Mouse (Mus musculus): ENCODE data around the gene Tmem213. TPM values are rescaled to one million over a fixed set of nuclear protein-coding genes. Genes with fewer than 3 reads are reported as not detected.

Gene Tmem213
- polyA plus RNA-seq, 1 experiment from 2014 or later: 58.9 TPM

- no peaks in the 10 kb centered on the region for H3K36me3 ChIP-seq
- H3K4me1 ChIP-seq: peaks cover 1% of the 10 kb centered on the region; the same call in 1 of the 2 replicates
- no peak overlapping the region for H3K4me2 ChIP-seq
- no peaks in the 10 kb centered on the region for H3K9me3 ChIP-seq
- 69% methylated on average over 9 of the region's 9 CpGs for WGBS
- no peak overlapping the region for H3K9ac ChIP-seq
- no peak for ATAC-seq (ENCODE audit: borderline replicate concordance, extremely low read depth, low FRiP score, low TSS enrichment)
- H3K4me3 ChIP-seq: no peak overlapping the region
- no peak overlapping the region for H3K27ac ChIP-seq
- no peaks in the 10 kb centered on the region for H3K27me3 ChIP-seq
These were observed 21.6 kb upstream of the Tmem213 start for GRCm38 (mm10) chr6:38087242-38088026.

- whole genome bisulfite sequencing: 90% methylated on average over 8 of the region's 8 CpGs
- H3K27me3 ChIP-seq: no peaks in the 10 kb centered on the region
- H3K4me2 ChIP-seq: no peak overlapping the region
- H3K4me3 ChIP-seq: no peak overlapping the region
- no peaks in the 10 kb centered on the region for H3K4me1 ChIP-seq
- H3K9ac ChIP-seq: no peak overlapping the region
- H3K36me3 ChIP-seq: no peaks in the 10 kb centered on the region
- no peak for ATAC-seq (ENCODE audit: borderline replicate concordance, extremely low read depth, low FRiP score, low TSS enrichment)
- H3K27ac ChIP-seq: no peak overlapping the region
- H3K9me3 ChIP-seq: no peaks in the 10 kb centered on the region
These were observed 16.5 kb upstream of the Tmem213 start for GRCm38 (mm10) chr6:38092539-38092938.

GRCm38 (mm10) chr6:38094701-38095100 lies 14.4 kb upstream of the Tmem213 start:
- Histone ChIP-seq H3K27me3 (no peaks in the 10 kb centered on the region), H3K4me1 (no peaks in the 10 kb centered on the region), H3K4me3 (no peak overlapping the region), H3K27ac (no peak overlapping the region), H3K9ac (no peak overlapping the region), H3K36me3 (no peaks in the 10 kb centered on the region), H3K9me3 (no peaks in the 10 kb centered on the region), H3K4me2 (no peak overlapping the region)
- no peak for ATAC-seq (ENCODE audit: borderline replicate concordance, extremely low read depth, low FRiP score, low TSS enrichment)
- WGBS: 81% methylated on average over 10 of the region's 10 CpGs

GRCm38 (mm10) chr6:38096961-38097370 lies 12.1 kb upstream of the Tmem213 start:
- no peaks in the 10 kb centered on the region for H3K9me3 ChIP-seq
- WGBS: 35% methylated on average over 5 of the region's 5 CpGs
- H3K9ac ChIP-seq: no peak overlapping the region
- H3K27ac ChIP-seq: peak overlapping the region; percentile 78
- no peaks in the 10 kb centered on the region for H3K36me3 ChIP-seq
- H3K4me3 ChIP-seq: no peak overlapping the region
- peak; percentile 87 for ATAC-seq (ENCODE audit: borderline replicate concordance, extremely low read depth, low FRiP score, low TSS enrichment)
- 0 out of 2 replicates have a peak, but pooled peaks cover 3% of the 10 kb centered on the region for H3K4me1 ChIP-seq
- H3K27me3 ChIP-seq: no peaks in the 10 kb centered on the region
- H3K4me2 ChIP-seq: no peak overlapping the region

GRCm38 (mm10) chr6:38102216-38102795 lies 6.7 kb upstream of the Tmem213 start:
- no peak for ATAC-seq (ENCODE audit: borderline replicate concordance, extremely low read depth, low FRiP score, low TSS enrichment)
- Histone ChIP-seq H3K9me3 (no peaks in the 10 kb centered on the region), H3K36me3 (no peaks in the 10 kb centered on the region), H3K27me3 (no peaks in the 10 kb centered on the region), H3K9ac (no peak overlapping the region), H3K27ac (no peak overlapping the region), H3K4me1 (peaks cover 23% of the 10 kb centered on the region), H3K4me2 (no peak overlapping the region), H3K4me3 (no peak overlapping the region)
- WGBS: 65% methylated on average over 7 of the region's 7 CpGs

- 44% methylated on average over 6 of the region's 6 CpGs for WGBS
- Histone ChIP-seq H3K4me3 (no peak overlapping the region), H3K27me3 (no peaks in the 10 kb centered on the region), H3K9me3 (no peaks in the 10 kb centered on the region), H3K4me1 (peaks cover 23% of the 10 kb centered on the region), H3K36me3 (no peaks in the 10 kb centered on the region), H3K27ac (no peak overlapping the region), H3K9ac (no peak overlapping the region), H3K4me2 (no peak overlapping the region)
- ATAC-seq (ENCODE audit: borderline replicate concordance, extremely low read depth, low FRiP score, low TSS enrichment): no peak
These were observed 5.3 kb upstream of the Tmem213 start for GRCm38 (mm10) chr6:38103775-38104174.

- Histone ChIP-seq H3K27me3 (no peaks in the 10 kb centered on the region), H3K9me3 (no peaks in the 10 kb centered on the region), H3K4me3 (no peak overlapping the region), H3K4me1 (peaks cover 31% of the 10 kb centered on the region), H3K4me2 (no peak overlapping the region), H3K9ac (no peak overlapping the region), H3K36me3 (no peaks in the 10 kb centered on the region), H3K27ac (no peak overlapping the region)
- ATAC-seq (ENCODE audit: borderline replicate concordance, extremely low read depth, low FRiP score, low TSS enrichment): no peak
- WGBS: 75% methylated on average over 9 of the region's 9 CpGs
These were observed 3.1 kb upstream of the Tmem213 start for GRCm38 (mm10) chr6:38105924-38106323.

GRCm38 (mm10) chr6:38108449-38108848 lies 606 bp upstream of the Tmem213 start:
- Histone ChIP-seq H3K4me3 (no peak overlapping the region), H3K9ac (no peak overlapping the region), H3K9me3 (no peaks in the 10 kb centered on the region), H3K4me1 (peaks cover 27% of the 10 kb centered on the region), H3K27ac (peak overlapping the region; percentile 95), H3K27me3 (no peaks in the 10 kb centered on the region), H3K36me3 (no peaks in the 10 kb centered on the region), H3K4me2 (peak overlapping the region; percentile 47)
- ATAC-seq (ENCODE audit: borderline replicate concordance, extremely low read depth, low FRiP score, low TSS enrichment): peak; percentile 34; the same call in 1 of the 2 replicates
- 60% methylated on average over 5 of the region's 5 CpGs for WGBS

GRCm38 (mm10) chr6:38109871-38110270 lies 816 bp downstream of the Tmem213 start:
- ATAC-seq (ENCODE audit: borderline replicate concordance, extremely low read depth, low FRiP score, low TSS enrichment): no peak

GRCm38 (mm10) chr6:38110859-38111258 lies 1.8 kb downstream of the Tmem213 start:
- Histone ChIP-seq H3K4me2 (peak overlapping the region; percentile 47), H3K9me3 (no peaks in the 10 kb centered on the region), H3K4me3 (no peak overlapping the region), H3K36me3 (no peaks in the 10 kb centered on the region), H3K27ac (peak overlapping the region; percentile 26; the same call in 1 of the 2 replicates), H3K9ac (no peak overlapping the region), H3K4me1 (peaks cover 23% of the 10 kb centered on the region), H3K27me3 (no peaks in the 10 kb centered on the region)
- ATAC-seq (ENCODE audit: borderline replicate concordance, extremely low read depth, low FRiP score, low TSS enrichment): no peak
- 53% methylated on average over 9 of the region's 9 CpGs for WGBS

More at GRCm38 (mm10) chr6:38109871-38110270, 816 bp downstream of the Tmem213 start:
- Histone ChIP-seq H3K4me3 (peak overlapping the region; percentile 37), H3K4me2 (peak overlapping the region; percentile 47), H3K27me3 (no peaks in the 10 kb centered on the region), H3K27ac (peak overlapping the region; percentile 95), H3K9me3 (no peaks in the 10 kb centered on the region), H3K36me3 (no peaks in the 10 kb centered on the region), H3K4me1 (peaks cover 22% of the 10 kb centered on the region), H3K9ac (peak overlapping the region; percentile 17)
- WGBS: 14% methylated on average over 9 of the region's 9 CpGs

GRCm38 (mm10) chr6:38116107-38116770 lies 7.2 kb downstream of the Tmem213 start:
- Histone ChIP-seq H3K4me2 (no peak overlapping the region), H3K36me3 (no peaks in the 10 kb centered on the region), H3K4me3 (no peak overlapping the region), H3K9ac (no peak overlapping the region), H3K27me3 (no peaks in the 10 kb centered on the region), H3K27ac (no peak overlapping the region), H3K9me3 (no peaks in the 10 kb centered on the region), H3K4me1 (peaks cover 17% of the 10 kb centered on the region)
- no peak for ATAC-seq (ENCODE audit: borderline replicate concordance, extremely low read depth, low FRiP score, low TSS enrichment)
- 33% methylated on average over 4 of the region's 4 CpGs for WGBS

- no peak overlapping the region for H3K4me3 ChIP-seq
- H3K4me2 ChIP-seq: no peak overlapping the region
- H3K27me3 ChIP-seq: no peaks in the 10 kb centered on the region
- ATAC-seq (ENCODE audit: borderline replicate concordance, extremely low read depth, low FRiP score, low TSS enrichment): no peak
- H3K4me1 ChIP-seq: peaks cover 19% of the 10 kb centered on the region
- no peaks in the 10 kb centered on the region for H3K9me3 ChIP-seq
- H3K36me3 ChIP-seq: no peaks in the 10 kb centered on the region
- H3K27ac ChIP-seq: no peak overlapping the region
- H3K9ac ChIP-seq: no peak overlapping the region
- WGBS: 82% methylated on average over 6 of the region's 6 CpGs
These were observed 9.3 kb downstream of the Tmem213 start for GRCm38 (mm10) chr6:38118341-38118740.
